26 mouse cellular contexts compared by ENCODE assay signal in genomic region chr13:54678263-54678662, GRCm38 (mm10). TPM values are rescaled to one million over a fixed set of nuclear protein-coding genes. Genes with fewer than 3 reads are reported as not detected.
A peak's percentile ranks its signal among the peaks of the same experiment; 100 is the strongest.
DNase-seq lines count a peak whose midpoint lies in the region; ATAC-seq and TF ChIP-seq lines count a peak whose summit lies in the region.
"Had no signal": no experiment of that assay in that cellular context is flagged by ENCODE, and none has a peak within 500 bp of the region (broad histone marks: within the 10 kb centered on the region; RNA-seq: fewer than 3 reads in every experiment).

No protein-coding gene starts in this region.

- peak overlapping the region; percentile 11 for H3K27ac ChIP-seq in intestine, embryonic 15.5 days
- no peak overlapping the region for H3K27ac ChIP-seq in intestine, postnatal 0 days (ENCODE audit: low read depth, low read length)
- peak overlapping the region; percentile 10; the same call in 1 of the 2 replicates for H3K27ac ChIP-seq in liver, embryonic 13.5 days
- no peak overlapping the region for H3K27ac ChIP-seq in liver, postnatal 0 days (ENCODE audit: low read depth)
- H3K27ac ChIP-seq: forebrain, embryonic 15.5 days; heart, embryonic 15.5 days; hindbrain, embryonic 10.5 days; hindbrain, embryonic 15.5 days had no signal

- H3K36me3 ChIP-seq in intestine, embryonic 15.5 days, result peaks cover 39% of the 10 kb centered on the region
- H3K36me3 ChIP-seq in intestine, postnatal 0 days (ENCODE audit: control insufficient read depth, insufficient read depth), result peaks cover 38% of the 10 kb centered on the region
- H3K36me3 ChIP-seq in liver, embryonic 13.5 days, result peaks cover 47% of the 10 kb centered on the region
- peaks cover 44% of the 10 kb centered on the region for H3K36me3 ChIP-seq in liver, postnatal 0 days (replicated peaks; ENCODE audit: insufficient read depth, low read length)

- no peak for TF ChIP-seq CTCF in intestine, postnatal 0 days (IDR thresholded peaks at IDR 0.05; ENCODE audit: low read depth)
- no peak for TF ChIP-seq CTCF in liver, postnatal 0 days (IDR thresholded peaks at IDR 0.05; ENCODE audit: low read depth)

- no peak for DNase-seq in liver, embryonic 13.5 days
- DNase-seq in liver, postnatal 0 days, result no peak
- DNase-seq in fat pad, adult 2 months (ENCODE audit: extremely low read depth, low read depth, low spot score), result peak; percentile 56
- DNase-seq in urinary bladder, adult 18-20 months (ENCODE audit: low spot score in 2 of 2), result no peak
- DNase-seq: adrenal gland, postnatal 10 days; adrenal gland, postnatal 36 days; B cell, adult 2 months; cerebellum, adult 18-20 months; cerebellum, adult 9-10 months; cerebellum, postnatal 14 days; gastrocnemius, postnatal 25 days; heart, adult 18-20 months; heart, postnatal 10 days; heart, postnatal 36 days had no signal

- H3K4me2 ChIP-seq in intestine, embryonic 15.5 days (replicated peaks), result no peak overlapping the region
- H3K4me2 ChIP-seq in intestine, postnatal 0 days (replicated peaks; ENCODE audit: low read depth), result no peak overlapping the region
- no peak overlapping the region for H3K4me2 ChIP-seq in liver, embryonic 13.5 days
- H3K4me2 ChIP-seq in liver, postnatal 0 days (ENCODE audit: low read depth, low read length), result no peak overlapping the region
- H3K4me2 ChIP-seq: forebrain, embryonic 15.5 days; heart, embryonic 12.5 days; heart, embryonic 15.5 days; hindbrain, embryonic 15.5 days had no signal

- no peak for ATAC-seq in intestine, embryonic 15.5 days
- no peak for ATAC-seq in intestine, postnatal 0 days
- ATAC-seq in liver, embryonic 13.5 days (ENCODE audit: low read depth), result no peak
- ATAC-seq in liver, postnatal 0 days, result no peak
- ATAC-seq: forebrain, embryonic 15.5 days; Patski had no signal

- whole genome bisulfite sequencing in intestine, embryonic 15.5 days, result 59% methylated on average over 4 of the region's 4 CpGs
- 31% methylated on average over 4 of the region's 4 CpGs for WGBS in intestine, postnatal 0 days
- 74% methylated on average over 4 of the region's 4 CpGs for WGBS in liver, embryonic 13.5 days (ENCODE audit: insufficient replicate concordance)
- 74% methylated on average over 4 of the region's 4 CpGs for WGBS in liver, postnatal 0 days (ENCODE audit: insufficient replicate concordance)

- H3K27me3 ChIP-seq in intestine, embryonic 15.5 days (replicated peaks), result no peaks in the 10 kb centered on the region
- no peaks in the 10 kb centered on the region for H3K27me3 ChIP-seq in intestine, postnatal 0 days (replicated peaks; ENCODE audit: control insufficient read depth, insufficient read depth, low read length)
- H3K27me3 ChIP-seq in liver, embryonic 13.5 days, result no peaks in the 10 kb centered on the region
- no peaks in the 10 kb centered on the region for H3K27me3 ChIP-seq in liver, postnatal 0 days (ENCODE audit: insufficient read depth, low read length)
- H3K27me3 ChIP-seq: CH12.LX; forebrain, embryonic 15.5 days; heart, embryonic 12.5 days; heart, embryonic 15.5 days; hindbrain, embryonic 15.5 days; Patski had no signal

- no peak for TF ChIP-seq EP300 in liver, postnatal 0 days (IDR thresholded peaks at IDR 0.05; ENCODE audit: low read depth)

- H3K4me3 ChIP-seq in intestine, embryonic 15.5 days (replicated peaks), result no peak overlapping the region
- no peak overlapping the region for H3K4me3 ChIP-seq in intestine, postnatal 0 days (ENCODE audit: low read depth, low read length)
- no peak overlapping the region for H3K4me3 ChIP-seq in liver, embryonic 13.5 days (replicated peaks)
- H3K4me3 ChIP-seq in liver, postnatal 0 days (ENCODE audit: low read depth, low read length), result no peak overlapping the region
- H3K4me3 ChIP-seq: forebrain, embryonic 15.5 days; heart, embryonic 12.5 days; heart, embryonic 15.5 days; hindbrain, embryonic 10.5 days; hindbrain, embryonic 15.5 days had no signal

- H3K9ac ChIP-seq in intestine, embryonic 15.5 days, result no peak overlapping the region
- H3K9ac ChIP-seq in intestine, postnatal 0 days (ENCODE audit: low read depth, low read length), result no peak overlapping the region
- no peak overlapping the region for H3K9ac ChIP-seq in liver, embryonic 13.5 days
- H3K9ac ChIP-seq in liver, postnatal 0 days (replicated peaks), result no peak overlapping the region
- H3K9ac ChIP-seq: forebrain, embryonic 15.5 days; heart, embryonic 12.5 days; heart, embryonic 15.5 days; hindbrain, embryonic 15.5 days had no signal

- H3K9me3 ChIP-seq in intestine, embryonic 15.5 days, result no peaks in the 10 kb centered on the region
- no peaks in the 10 kb centered on the region for H3K9me3 ChIP-seq in intestine, postnatal 0 days (ENCODE audit: control insufficient read depth)
- H3K9me3 ChIP-seq in liver, embryonic 13.5 days (replicated peaks), result no peaks in the 10 kb centered on the region
- no peaks in the 10 kb centered on the region for H3K9me3 ChIP-seq in liver, postnatal 0 days (ENCODE audit: low read length)
- H3K9me3 ChIP-seq: forebrain, embryonic 15.5 days; G1E; heart, embryonic 12.5 days; heart, embryonic 15.5 days; hindbrain, embryonic 10.5 days; hindbrain, embryonic 15.5 days had no signal

- 0 out of 2 replicates have a peak, but pooled peaks cover 8% of the 10 kb centered on the region for H3K4me1 ChIP-seq in intestine, embryonic 15.5 days (replicated peaks)
- H3K4me1 ChIP-seq in intestine, postnatal 0 days (replicated peaks; ENCODE audit: control insufficient read depth, insufficient read depth, low read length), result no peaks in the 10 kb centered on the region
- H3K4me1 ChIP-seq in liver, embryonic 13.5 days (replicated peaks), result peaks cover 44% of the 10 kb centered on the region
- peaks cover 19% of the 10 kb centered on the region for H3K4me1 ChIP-seq in liver, postnatal 0 days (ENCODE audit: insufficient read depth)
- H3K4me1 ChIP-seq: forebrain, embryonic 15.5 days; heart, embryonic 15.5 days; hindbrain, embryonic 15.5 days had no signal

RNA-seq across cellular contexts. Expression of gene Rnf44, which starts 15.4 kb away (rescaled TPM):
- polyA plus RNA-seq in intestine, embryonic 15.5 days (2015; fragmentation: Nextera tagmentation; extraction: Ambion mirVana), result 77.9 and 78.3 TPM in 2 replicates
- polyA plus RNA-seq in intestine, postnatal 0 days (2015; fragmentation: Nextera tagmentation; extraction: Ambion mirVana), result 73.0 and 75.1 TPM in 2 replicates
- 23.8 and 24.5 TPM in 2 replicates for polyA plus RNA-seq in liver, embryonic 13.5 days (2015; fragmentation: Nextera tagmentation; extraction: Ambion mirVana)
- polyA plus RNA-seq in liver, postnatal 0 days (2015; fragmentation: Nextera tagmentation; extraction: Ambion mirVana), result 26.2 and 28.2 TPM in 2 replicates

RNA-seq across cellular contexts. Expression of gene Cdhr2, which starts 23.0 kb away (rescaled TPM):
- 32.2 and 37.2 TPM in 2 replicates for polyA plus RNA-seq in intestine, embryonic 15.5 days (2015; fragmentation: Nextera tagmentation; extraction: Ambion mirVana)
- polyA plus RNA-seq in intestine, postnatal 0 days (2015; fragmentation: Nextera tagmentation; extraction: Ambion mirVana), result 267 and 292 TPM in 2 replicates
- polyA plus RNA-seq in liver, embryonic 13.5 days (2015; fragmentation: Nextera tagmentation; extraction: Ambion mirVana), result 7.8 and 10.5 TPM in 2 replicates
- 7.0 TPM in 2 replicates for polyA plus RNA-seq in liver, postnatal 0 days (2015; fragmentation: Nextera tagmentation; extraction: Ambion mirVana)
- polyA plus RNA-seq: embryonic facial prominence, embryonic 11.5 days; forebrain, embryonic 11.5 days; G1E; Patski had no signal

RNA-seq across cellular contexts. Expression of gene Faf2, which starts 56.7 kb away (rescaled TPM):
- 67.5 and 68.5 TPM in 2 replicates for polyA plus RNA-seq in intestine, embryonic 15.5 days (2015; fragmentation: Nextera tagmentation; extraction: Ambion mirVana)
- 43.9 and 45.9 TPM in 2 replicates for polyA plus RNA-seq in intestine, postnatal 0 days (2015; fragmentation: Nextera tagmentation; extraction: Ambion mirVana)
- 30.5 and 33.9 TPM in 2 replicates for polyA plus RNA-seq in liver, embryonic 13.5 days (2015; fragmentation: Nextera tagmentation; extraction: Ambion mirVana)
- 27.8 and 28.1 TPM in 2 replicates for polyA plus RNA-seq in liver, postnatal 0 days (2015; fragmentation: Nextera tagmentation; extraction: Ambion mirVana)

Comparison
In these comparisons a context has a peak if more than half of its experiments do, and no peak if none do; other contexts are left out.
1. H3K27ac ChIP-seq: peak in intestine, embryonic 15.5 days (single experiment) and liver, embryonic 13.5 days (single experiment); none in intestine, postnatal 0 days (single experiment) and liver, postnatal 0 days (single experiment).